Mouse (Mus musculus) stomach, postnatal 0 days (tissue): Measurements from ENCODE around the gene Hp1bp3.

Experiments used
- CTCF ChIP-seq: IDR thresholded peaks from 2 replicates; pipeline ENCODE4 v1.5.1; 2016; ENCODE audit warnings: antibody characterized with exemption, low read depth, mild to moderate bottlenecking, moderate library complexity
- EP300 ChIP-seq: optimal IDR thresholded peaks from 2 replicates; pipeline ENCODE3; 2016; ENCODE audit warnings: antibody characterized with exemption

DNA sequence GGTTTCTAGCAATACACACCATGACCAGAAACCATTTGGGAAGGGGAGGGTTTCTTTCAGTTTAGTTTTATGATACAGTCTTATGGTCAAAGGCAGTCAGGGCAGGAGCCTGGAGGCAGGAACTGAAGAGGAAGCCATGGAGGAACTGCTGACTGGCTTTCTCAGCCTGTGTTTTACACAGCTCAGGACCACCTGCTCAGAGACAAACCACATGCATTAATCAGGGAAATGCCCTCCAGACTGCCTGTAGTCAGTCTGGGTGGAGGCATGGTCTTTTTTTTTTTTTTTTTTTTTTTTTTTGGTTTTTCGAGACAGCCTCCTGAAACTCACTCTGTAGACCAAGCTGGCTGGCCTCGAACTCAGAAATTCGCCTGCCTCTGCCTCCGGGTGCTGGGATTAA is 43.4 kb upstream of the Hp1bp3 start:
- TF ChIP-seq CTCF (no peak), EP300 (no peak)
